Mouse (Mus musculus) 3134 (cell line): ENCODE results near the gene Col18a1.
A peak's percentile ranks its signal among the peaks of the same experiment; 100 is the strongest.

Source experiments
- DNase-seq: peaks from one replicate; pipeline ENCODE4 v3.0.0-alpha.2; 2011; ENCODE audit warnings: low spot score; ENCODE audit not compliant: insufficient read length; ENCODE audit errors: extremely low read depth

The Col18a1 gene

DNA sequence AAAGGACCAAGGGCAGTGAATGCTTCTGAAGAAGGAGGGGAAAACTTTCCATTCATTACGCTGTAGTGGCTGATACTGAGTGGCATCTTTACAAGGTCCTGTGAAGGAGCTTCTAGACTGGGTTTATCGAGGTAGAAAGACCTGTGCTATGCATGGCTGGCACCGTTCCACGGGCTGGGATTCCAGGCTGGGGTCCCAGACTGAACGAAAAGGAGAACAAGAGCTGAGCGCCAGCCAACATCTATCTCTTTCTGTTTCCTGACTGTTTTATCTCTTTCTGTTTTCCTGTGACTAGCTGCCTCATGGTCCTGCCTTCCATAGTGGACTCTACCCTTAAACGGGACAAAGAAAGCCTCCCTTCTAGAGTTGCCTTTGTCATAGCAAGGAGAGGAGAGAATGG is 21.1 kb upstream of the Col18a1 start:
- DNase-seq, result no peak

DNA sequence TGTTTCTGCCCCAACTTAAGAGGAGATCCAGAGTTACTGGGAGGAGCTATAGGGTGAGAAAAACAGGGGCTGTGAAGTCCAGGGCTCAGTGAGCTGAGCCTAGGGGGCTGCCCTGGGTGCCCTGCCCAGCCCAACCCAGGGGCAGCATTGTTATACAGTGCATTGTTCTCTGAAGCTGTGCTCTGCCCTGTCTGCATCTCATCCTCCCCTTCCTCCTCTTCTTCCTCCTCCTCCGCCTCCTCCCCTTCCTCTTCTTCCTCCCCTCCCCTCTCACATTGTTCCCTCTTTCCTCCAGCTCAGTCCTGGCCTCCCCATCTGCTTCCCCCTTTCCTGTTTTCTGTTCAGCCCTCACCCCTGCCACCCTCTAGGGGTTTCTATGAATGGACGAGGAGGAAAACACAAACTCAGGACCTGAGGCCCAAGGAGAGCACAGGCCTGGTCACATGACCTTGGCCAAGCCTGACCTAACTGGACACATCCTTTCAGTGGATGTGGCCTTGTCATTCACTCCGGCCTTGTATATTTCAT is 16.5 kb upstream of the Col18a1 start:
- no peak for DNase-seq

GRCm38 (mm10) chr10:77180110-77180509 is 13.8 kb upstream of the Col18a1 start:
- DNase-seq, result no peak

GRCm38 (mm10) chr10:77178691-77179090 is 12.3 kb upstream of the Col18a1 start:
- DNase-seq, result no peak

GRCm38 (mm10) chr10:77170400-77170799 is 4.1 kb upstream of the Col18a1 start:
- DNase-seq, result no peak

- peak; percentile 83 for DNase-seq
Measured at GRCm38 (mm10) chr10:77165318-77165945, 916 bp downstream of the Col18a1 start.

DNA sequence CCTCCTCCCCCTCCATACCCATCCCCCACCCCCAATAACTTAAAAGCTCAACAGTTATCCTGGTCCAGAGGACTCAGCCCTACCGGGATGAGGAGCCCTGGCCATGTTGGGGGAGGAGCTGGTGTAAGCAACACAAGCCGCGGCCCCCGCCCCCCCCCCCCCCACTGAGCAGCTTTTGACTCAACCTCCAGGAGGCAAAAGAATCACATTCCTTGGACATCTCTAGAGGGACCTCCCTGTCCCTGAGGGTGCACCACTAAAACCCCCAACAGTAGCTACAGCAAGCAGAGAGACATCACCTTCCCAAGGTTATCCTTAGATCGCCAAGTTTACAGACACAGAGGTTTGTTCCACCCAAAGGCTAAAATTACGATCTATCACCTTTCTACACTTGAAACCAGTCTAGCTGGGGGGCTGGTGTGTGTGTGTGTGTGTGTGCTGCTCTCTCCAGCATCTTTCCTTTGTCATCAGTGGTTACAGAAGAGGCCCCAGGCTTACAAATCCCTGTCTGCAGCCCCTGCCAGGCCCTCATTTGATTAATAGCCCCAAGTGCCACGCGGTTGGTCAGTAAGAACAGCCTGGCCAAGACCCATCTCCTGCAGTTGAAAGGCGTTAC is 1.8 kb downstream of the Col18a1 start:
- peak; percentile 35 for DNase-seq

GRCm38 (mm10) chr10:77164041-77164436 is 2.3 kb downstream of the Col18a1 start:
- DNase-seq, result no peak

- DNase-seq, result no peak
Measured at GRCm38 (mm10) chr10:77163392-77163977, 2.9 kb downstream of the Col18a1 start.

DNA sequence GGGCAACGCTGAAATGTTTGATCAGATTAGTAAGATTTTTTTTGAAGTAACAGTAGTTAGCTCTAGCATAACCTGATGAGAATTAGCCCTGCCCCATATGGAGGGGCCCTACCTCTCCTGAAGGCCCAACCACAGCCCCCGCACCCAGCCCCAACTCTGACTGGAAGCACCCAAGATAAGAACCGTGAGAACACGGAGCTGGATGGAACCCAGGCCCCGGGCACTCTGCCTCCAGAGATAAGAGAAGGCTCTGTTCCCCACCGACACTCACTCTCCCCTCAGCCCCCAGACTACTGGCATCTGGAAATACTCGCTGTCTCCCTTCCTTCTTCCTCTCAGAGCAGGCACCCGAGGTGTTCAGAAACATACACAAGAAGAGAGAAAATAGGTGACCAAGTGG is 6.8 kb downstream of the Col18a1 start:
- no peak for DNase-seq

DNA sequence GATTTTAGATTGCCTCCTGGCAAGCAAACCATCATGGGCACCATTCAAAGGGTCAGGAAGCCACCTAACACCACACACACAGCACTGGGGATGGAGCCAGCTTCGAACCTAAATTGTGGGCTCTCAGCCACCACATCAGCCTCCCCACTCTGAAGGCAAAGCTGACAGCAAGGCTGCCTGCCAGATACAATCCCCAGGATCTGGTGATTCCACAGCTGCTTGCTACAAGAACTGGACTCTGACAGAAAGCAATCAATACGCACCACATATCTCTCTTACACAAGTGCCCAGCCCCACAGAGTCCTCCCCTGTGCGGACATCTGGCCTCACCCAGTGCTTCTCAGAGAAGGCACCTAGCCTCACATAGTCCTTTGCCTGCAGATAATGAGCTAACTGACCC is 7.4 kb downstream of the Col18a1 start:
- peak; percentile 69 for DNase-seq

- no peak for DNase-seq
Measured at GRCm38 (mm10) chr10:77157245-77158019, 8.9 kb downstream of the Col18a1 start.

GRCm38 (mm10) chr10:77152178-77152621 is 14.1 kb downstream of the Col18a1 start:
- DNase-seq, result peak; percentile 35

DNA sequence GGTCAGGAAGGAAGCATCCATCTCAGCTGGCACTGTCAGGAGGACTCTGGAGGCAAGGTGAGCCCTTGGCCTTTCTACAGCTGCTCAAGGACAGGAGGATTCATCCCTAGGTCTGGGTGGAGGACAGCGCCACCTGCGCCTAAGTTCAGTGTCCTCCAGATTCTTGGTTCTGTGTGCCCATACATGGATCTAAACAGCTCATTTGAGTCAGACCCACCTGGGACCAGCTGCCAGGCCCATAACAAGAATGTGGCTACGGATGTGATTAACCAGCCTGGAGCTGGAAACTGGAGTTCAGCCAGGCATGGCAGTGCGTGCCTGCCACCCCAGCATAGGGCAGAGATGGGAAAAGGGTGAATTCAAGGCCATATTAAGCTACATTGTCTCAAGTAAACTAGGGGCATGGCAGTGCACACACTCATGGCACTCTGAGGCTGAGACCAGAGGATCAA is 14.8 kb downstream of the Col18a1 start:
- peak; percentile 75 for DNase-seq

DNA sequence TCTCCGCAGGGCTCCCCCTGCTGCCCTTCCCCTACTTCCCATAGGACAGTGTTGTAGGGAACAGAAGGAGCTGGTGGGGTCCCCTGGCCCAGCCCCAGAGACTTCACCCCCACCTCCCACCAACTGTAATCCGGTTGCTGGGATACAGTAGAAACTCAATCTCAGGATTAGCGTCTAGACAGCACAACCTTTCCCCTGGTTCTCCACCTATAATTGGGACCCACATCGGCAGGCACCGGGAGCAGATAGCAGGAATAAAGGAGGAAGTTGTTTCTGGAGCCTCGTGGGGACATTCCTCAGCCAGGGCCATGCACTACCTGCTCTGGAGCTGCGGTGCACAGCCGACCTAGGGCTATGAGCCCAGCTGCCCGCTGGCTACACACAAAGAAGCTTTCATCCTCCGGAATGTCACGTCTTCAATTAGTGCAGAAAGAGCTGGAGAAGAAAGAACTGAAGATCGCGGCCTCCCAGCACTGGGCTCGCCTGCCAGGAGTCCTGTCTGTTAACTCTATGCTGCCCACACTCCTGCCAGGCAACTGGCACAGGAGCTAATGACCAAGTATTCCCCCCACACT is 15.3 kb downstream of the Col18a1 start:
- DNase-seq, result no peak

- no peak for DNase-seq
Measured at GRCm38 (mm10) chr10:77150016-77150415, 16.3 kb downstream of the Col18a1 start.

DNA sequence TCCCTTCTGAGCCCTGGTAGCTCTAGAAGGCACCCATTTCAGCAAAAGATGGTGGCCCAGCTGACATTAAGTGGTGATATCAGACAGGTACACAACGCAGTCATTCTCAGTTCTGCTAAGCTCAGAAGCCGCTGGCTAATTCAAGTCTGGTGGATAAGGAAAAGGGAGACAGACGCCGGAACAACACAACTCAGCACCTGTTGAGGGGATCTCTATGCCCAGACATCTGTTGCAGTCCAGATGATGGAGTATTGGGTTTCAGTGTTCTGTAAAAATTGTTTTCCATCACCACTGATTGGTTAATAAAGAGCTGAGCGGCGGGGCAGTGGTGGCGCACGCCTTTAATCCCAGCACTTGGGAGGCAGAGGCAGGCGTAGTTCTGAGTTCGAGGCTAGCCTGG is 18.8 kb downstream of the Col18a1 start:
- no peak for DNase-seq

- peak; percentile 50 for DNase-seq
Measured at GRCm38 (mm10) chr10:77146901-77147463, 19.4 kb downstream of the Col18a1 start.

- DNase-seq, result no peak
Measured at GRCm38 (mm10) chr10:77145946-77146345, 20.4 kb downstream of the Col18a1 start.

- no peak for DNase-seq
Measured at GRCm38 (mm10) chr10:77144372-77144771, 22.0 kb downstream of the Col18a1 start.
